Mouse (Mus musculus): ENCODE measurements around the gene Crym. TPM values are rescaled to one million over a fixed set of nuclear protein-coding genes. Genes with fewer than 3 reads are reported as not detected.

Crym gene
- total and polyA plus RNA-seq, 3 experiments = 0.71 to 11.0 (median 0.81) TPM

GRCm38 (mm10) chr7:120163581-120164251, 38.2 kb downstream of the Crym start:
- no peak for DNase-seq

GRCm38 (mm10) chr7:120158121-120158613, 43.7 kb downstream of the Crym start:
- no peak for DNase-seq

GRCm38 (mm10) chr7:120157575-120158061, 44.3 kb downstream of the Crym start:
- no peak for DNase-seq

- no peak for DNase-seq
These were observed 45.0 kb downstream of the Crym start for GRCm38 (mm10) chr7:120156841-120157409.

- no peak for DNase-seq
These were observed 51.0 kb downstream of the Crym start for GRCm38 (mm10) chr7:120150898-120151297.

- DNase-seq = peak; percentile 18
These were observed 51.7 kb downstream of the Crym start for GRCm38 (mm10) chr7:120150257-120150656.

- DNase-seq = no peak
These were observed 56.7 kb downstream of the Crym start, which contains the start of gene Zp2 for GRCm38 (mm10) chr7:120145191-120145590. Zp2 (minus strand) TSS chr7:120145291.

- no peak for DNase-seq
These were observed 59.2 kb downstream of the Crym start for GRCm38 (mm10) chr7:120142743-120143142.

Other genes with a start within 250 kb of the Crym start
- gene Dnah3, start 106.8 kb downstream of the Crym start, total RNA-seq (2021) = under 1 TPM; 0.12 to 0.14 TPM
- gene Dnah3, start 106.8 kb downstream of the Crym start, polyA plus RNA-seq (2012; rRNA removed) = not detected in 2 replicates
- gene Tmem159, start 99.8 kb downstream of the Crym start, total RNA-seq (2021) = 100 to 1,000 TPM; 111 to 120 TPM
- 67.0 and 96.3 TPM in 2 replicates for gene Tmem159, start 99.8 kb downstream of the Crym start, polyA plus RNA-seq (2012; rRNA removed)
- not detected for gene Zp2, start 56.8 kb downstream of the Crym start, total RNA-seq (2021)
- gene Zp2, start 56.8 kb downstream of the Crym start, polyA plus RNA-seq (2012; rRNA removed) = not detected in 2 replicates
- gene Anks4b, start 28.3 kb downstream of the Crym start, total RNA-seq (2021) = under 1 TPM; 0.40 to 0.48 TPM
- not detected in 2 replicates for gene Anks4b, start 28.3 kb downstream of the Crym start, polyA plus RNA-seq (2012; rRNA removed)
- gene Abca14, start 1.9 kb upstream of the Crym start, total RNA-seq (2021) = not detected
- gene Abca14, start 1.9 kb upstream of the Crym start, polyA plus RNA-seq (2012; rRNA removed) = not detected in 2 replicates
- gene Abca15, start 126.6 kb upstream of the Crym start, total RNA-seq (2021) = not detected
- not detected in 2 replicates for gene Abca15, start 126.6 kb upstream of the Crym start, polyA plus RNA-seq (2012; rRNA removed)
- not detected for gene Abca16, start 207.5 kb upstream of the Crym start, total RNA-seq (2021)
- gene Abca16, start 207.5 kb upstream of the Crym start, polyA plus RNA-seq (2012; rRNA removed) = not detected in 2 replicates